Mouse (Mus musculus) liver, embryonic 11.5 days (tissue): ENCODE measurements around the gene Sorbs2. TPM values are rescaled to one million over a fixed set of nuclear protein-coding genes. Genes with fewer than 3 reads are reported as not detected.
"Not testable (repeated sequence)": the region's sequence is repeated elsewhere in the genome, so short reads cannot be mapped to it uniquely, and the experiment has no call there.

Experiments
- ATAC-seq: fragments of 200-750 bp; cut with Nextera tagmentation; replicated peaks from 2 replicates; pipeline ENCODE4 v1.8.0; 2017; ENCODE audit warnings: moderate number of reproducible peaks, mild to moderate bottlenecking, moderate TSS enrichment, moderate library complexity; ENCODE audit not compliant: low FRiP score
- DNase-seq: peaks from one replicate; pipeline ENCODE4 v3.0.0-alpha.2; 2017; ENCODE audit warnings: low spot score
- H3K27ac ChIP-seq: fragments of 300-500 bp; sonication (generic); 2 replicates; pipeline ENCODE4 v1.5.1; 2014; ENCODE audit warnings: mild to moderate bottlenecking, low read depth, low read length, control low read depth
- H3K27me3 ChIP-seq: fragments of 300-500 bp; sonication (generic); replicated peaks from 2 replicates; pipeline ENCODE4 v1.6.1; 2014; ENCODE audit warnings: low read length, mixed read lengths; ENCODE audit not compliant: control insufficient read depth, insufficient read depth
- H3K36me3 ChIP-seq: fragments of 300-500 bp; sonication (generic); 2 replicates; pipeline ENCODE4 v1.6.1; 2014; ENCODE audit warnings: mild to moderate bottlenecking, low read length, moderate library complexity, mixed read lengths; ENCODE audit not compliant: control insufficient read depth, insufficient read depth
- H3K4me1 ChIP-seq: fragments of 300-500 bp; sonication (generic); replicated peaks from 2 replicates; pipeline ENCODE4 v1.6.1; 2014; ENCODE audit warnings: low read length, mixed read lengths; ENCODE audit not compliant: control insufficient read depth, insufficient read depth
- H3K4me2 ChIP-seq: fragments of 300-500 bp; sonication (generic); 2 replicates; pipeline ENCODE4 v1.6.1; 2014; ENCODE audit warnings: mild to moderate bottlenecking, control low read depth, moderate library complexity
- H3K4me3 ChIP-seq: fragments of 300-500 bp; sonication (generic); 2 replicates; pipeline ENCODE4 v1.5.1; 2014; ENCODE audit warnings: low read depth, low read length, control low read depth
- H3K9ac ChIP-seq: fragments of 300-500 bp; sonication (generic); 2 replicates; pipeline ENCODE4 v1.6.1; 2014; ENCODE audit warnings: low read depth, low read length, control low read depth
- H3K9me3 ChIP-seq: fragments of 300-500 bp; sonication (generic); 2 replicates; pipeline ENCODE4 v1.6.1; 2016; ENCODE audit warnings: low read length, inconsistent platforms, mixed read lengths; ENCODE audit not compliant: control insufficient read depth
- WGBS: fragments of 180-500 bp; shearing (Covaris S2); extraction: QIAGEN DNeasy Blood & Tissue Kit; methylation state at CpG from one replicate; pipeline ENCODE4 v1.1.7; 2014; 5-methylcytosine and 5-hydroxymethylcytosine counted together
- polyA plus RNA-seq: library from polyadenylated mRNA; unstranded; fragments of >200 nt; fragmentation: Nextera tagmentation; extraction: Ambion mirVana; gene quantifications from 2 replicates; pipeline ENCODE4 v1.2.1, GENCODE M21; 2014

The Sorbs2 gene
- polyA plus RNA-seq, 1 experiment from 2014 or later, result 5.7 TPM

DNA sequence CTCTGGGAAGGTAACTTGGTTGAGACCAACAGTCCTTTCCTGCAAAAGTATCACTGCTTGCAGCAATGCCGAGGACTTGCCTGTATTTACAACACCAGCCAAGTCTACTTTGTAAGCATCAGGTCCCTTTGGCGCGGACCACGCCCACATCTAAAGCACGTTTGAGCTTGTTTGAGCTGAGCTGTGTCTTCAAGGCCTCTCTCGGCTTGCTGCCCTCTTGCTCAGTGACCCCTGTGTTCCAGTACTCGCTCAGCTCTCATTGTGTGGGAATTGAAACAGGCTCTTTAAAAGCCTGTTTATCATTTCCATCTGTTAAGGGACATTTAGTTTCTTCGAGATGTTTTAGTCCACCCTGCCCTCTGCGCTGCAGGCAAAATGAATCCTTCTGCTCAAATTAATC, 350.8 kb downstream of the Sorbs2 start:
- Histone ChIP-seq H3K4me2 (no peak overlapping the region), H3K4me3 (no peak overlapping the region), H3K27ac (no peak overlapping the region), H3K36me3 (no peaks in the 10 kb centered on the region), H3K27me3 (no peaks in the 10 kb centered on the region), H3K4me1 (no peaks in the 10 kb centered on the region), H3K9ac (no peak overlapping the region), H3K9me3 (no peaks in the 10 kb centered on the region)
- ATAC-seq, result no peak
- WGBS, result 55% methylated on average over 9 of the region's 9 CpGs
- DNase-seq, result no peak

DNA sequence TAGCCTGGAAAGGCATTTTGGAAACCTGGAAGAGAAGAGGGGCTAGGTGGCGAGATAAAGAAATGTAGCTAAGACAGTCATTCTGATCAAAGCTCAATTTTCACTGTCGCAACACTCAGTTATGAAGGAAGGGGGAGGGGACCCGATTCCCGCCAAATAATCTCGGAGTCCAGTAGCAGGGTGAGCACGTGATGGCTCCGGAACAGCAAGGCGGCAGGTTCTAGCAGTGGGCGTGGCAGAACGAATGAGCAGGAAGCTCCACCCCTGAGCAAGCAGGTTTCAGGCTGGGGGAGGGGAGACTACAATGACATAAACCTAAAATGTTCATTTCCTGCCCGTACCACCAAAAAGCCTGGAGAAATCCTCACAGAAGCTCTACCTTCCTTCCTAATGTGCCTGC, 364.0 kb downstream of the Sorbs2 start:
- not testable (repeated sequence) for H3K4me3 ChIP-seq, H3K27ac ChIP-seq, H3K27me3 ChIP-seq, H3K4me1 ChIP-seq, DNase-seq, H3K9ac ChIP-seq, H3K9me3 ChIP-seq, H3K36me3 ChIP-seq, H3K4me2 ChIP-seq, ATAC-seq
- 70% methylated on average over 11 of the region's 11 CpGs for WGBS

DNA sequence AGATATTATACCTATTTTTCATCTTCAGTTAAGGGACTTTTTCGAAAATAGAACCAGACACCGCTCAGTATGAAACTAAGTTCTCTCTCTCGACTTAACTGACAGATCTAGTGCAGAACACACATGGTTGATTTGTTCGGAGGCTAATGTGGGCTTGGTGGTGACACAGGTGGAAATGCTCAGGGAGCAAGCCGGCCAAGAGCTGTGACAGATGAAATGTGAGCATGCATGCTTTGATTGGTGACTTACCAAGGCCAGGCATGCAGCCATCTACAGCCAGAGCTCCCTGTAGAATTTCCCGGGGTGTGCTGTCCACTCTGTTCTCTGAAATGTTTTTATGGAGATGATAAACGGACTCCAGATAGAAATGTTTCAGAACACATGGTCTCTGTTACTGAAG, 364.5 kb downstream of the Sorbs2 start:
- 78% methylated on average over 7 of the region's 7 CpGs for WGBS
- H3K4me1 ChIP-seq, result no peaks in the 10 kb centered on the region
- H3K9me3 ChIP-seq, result no peaks in the 10 kb centered on the region
- no peak overlapping the region for H3K9ac ChIP-seq
- H3K4me2 ChIP-seq, result no peak overlapping the region
- DNase-seq (no peak), ATAC-seq (no peak)
- no peak overlapping the region for H3K27ac ChIP-seq
- no peaks in the 10 kb centered on the region for H3K27me3 ChIP-seq
- H3K4me3 ChIP-seq, result no peak overlapping the region
- H3K36me3 ChIP-seq, result no peaks in the 10 kb centered on the region

DNA sequence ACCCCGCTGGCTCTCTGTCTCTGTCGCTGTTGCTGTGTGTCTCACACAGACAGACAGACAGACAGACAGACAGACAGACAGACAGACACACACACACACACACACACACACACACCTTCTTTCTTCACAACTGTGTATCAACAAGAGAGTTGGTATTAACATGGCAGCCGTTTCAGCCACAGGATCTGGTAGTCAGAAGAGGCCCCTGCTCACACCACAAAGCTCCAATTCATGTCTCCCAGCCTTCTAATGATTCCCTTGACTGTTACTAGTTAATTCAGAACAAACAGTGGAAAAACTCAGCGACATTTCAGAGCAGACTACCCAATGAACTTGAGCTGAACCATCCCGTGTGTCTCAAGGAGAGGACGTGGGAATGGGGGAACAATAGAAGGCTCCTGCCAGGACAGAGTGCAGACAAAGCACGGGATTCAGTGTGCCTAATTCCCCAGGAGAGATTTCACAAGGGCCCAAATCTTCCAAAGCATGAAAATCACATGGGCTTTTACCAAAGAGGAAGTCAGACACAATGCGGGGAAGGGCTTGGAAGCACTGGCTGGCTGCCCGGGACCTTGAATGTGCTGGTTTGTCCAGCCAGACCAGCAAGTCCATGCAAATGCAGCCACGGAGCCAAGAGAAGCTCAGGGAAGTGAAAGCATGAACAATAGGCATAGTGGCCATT, 367.5 kb downstream of the Sorbs2 start:
- Histone ChIP-seq H3K27ac (no peak overlapping the region), H3K4me2 (no peak overlapping the region)
- no peak for DNase-seq

DNA sequence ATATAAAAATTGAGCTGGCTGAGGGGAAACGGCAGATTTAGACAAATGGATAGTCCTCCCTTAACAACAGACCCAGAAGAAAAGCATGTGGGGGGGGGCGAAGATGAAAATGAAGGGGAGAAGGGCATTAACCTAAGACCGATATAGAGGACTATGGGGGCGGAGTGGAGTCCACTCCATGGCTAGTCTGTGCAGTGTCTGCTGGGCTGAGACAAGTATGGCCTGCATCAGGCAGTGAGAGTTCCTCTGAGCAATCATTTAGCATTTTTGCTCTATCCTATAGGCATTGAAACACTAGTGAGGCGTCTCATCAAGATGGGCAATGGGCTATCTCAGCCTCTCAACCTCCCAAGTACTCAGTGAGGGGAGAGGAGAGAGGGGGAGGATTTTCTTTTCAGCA, 368.8 kb downstream of the Sorbs2 start:
- Histone ChIP-seq H3K9ac (no peak overlapping the region), H3K27me3 (no peaks in the 10 kb centered on the region), H3K27ac (no peak overlapping the region), H3K4me2 (no peak overlapping the region), H3K4me3 (no peak overlapping the region), H3K36me3 (no peaks in the 10 kb centered on the region), H3K9me3 (no peaks in the 10 kb centered on the region), H3K4me1 (no peaks in the 10 kb centered on the region)
- WGBS, result 83% methylated on average over 5 of the region's 5 CpGs
- ATAC-seq, result no peak
- DNase-seq, result no peak

More for the DNA sequence above, 367.5 kb downstream of the Sorbs2 start:
- ATAC-seq, result no peak
- H3K9ac ChIP-seq, result no peak overlapping the region
- no peaks in the 10 kb centered on the region for H3K9me3 ChIP-seq
- 47% methylated on average over 10 of the region's 10 CpGs for WGBS
- H3K4me3 ChIP-seq, result no peak overlapping the region
- H3K36me3 ChIP-seq, result no peaks in the 10 kb centered on the region
- no peaks in the 10 kb centered on the region for H3K27me3 ChIP-seq
- no peaks in the 10 kb centered on the region for H3K4me1 ChIP-seq

Other genes with a start within 250 kb of the Sorbs2 start
- 1.6 and 2.4 TPM in 2 replicates for gene F11, start 245.8 kb upstream of the Sorbs2 start, polyA plus RNA-seq
- gene Klkb1, start 212.9 kb upstream of the Sorbs2 start, polyA plus RNA-seq, result 0.35 and 0.41 TPM in 2 replicates
- 0.78 and 0.89 TPM in 2 replicates for gene Gm45753, start 199.3 kb upstream of the Sorbs2 start, polyA plus RNA-seq
- gene Cyp4v3, start 174.6 kb upstream of the Sorbs2 start, polyA plus RNA-seq, result 1.7 and 1.9 TPM in 2 replicates
- 5.1 and 5.7 TPM in 2 replicates for gene Fam149a, start 125.5 kb upstream of the Sorbs2 start, polyA plus RNA-seq
- 0.71 and 1.0 TPM in 2 replicates for gene Tlr3, start 96.7 kb upstream of the Sorbs2 start, polyA plus RNA-seq